Mouse (Mus musculus) neural tube, embryonic 13.5 days (tissue): ENCODE data around the gene Kifc5b. TPM values are rescaled to one million over a fixed set of nuclear protein-coding genes. Genes with fewer than 3 reads are reported as not detected.
"Not testable (repeated sequence)": the region's sequence is repeated elsewhere in the genome, so short reads cannot be mapped to it uniquely, and the experiment has no call there.

Experiments
- ATAC-seq: fragments of 200-750 bp; cut with Nextera tagmentation; 2 replicates; pipeline ENCODE4 v1.8.0; 2017; ENCODE audit warnings: low read depth, mild to moderate bottlenecking, moderate TSS enrichment, moderate library complexity
- H3K27ac ChIP-seq: fragments of 300-500 bp; sonication (generic); replicated peaks from 2 replicates; pipeline ENCODE4 v1.5.1; 2015; ENCODE audit warnings: moderate library complexity, mild to moderate bottlenecking, inconsistent platforms
- H3K27me3 ChIP-seq: fragments of 300-500 bp; sonication (generic); 2 replicates; pipeline ENCODE4 v1.6.1; 2015; ENCODE audit warnings: mild to moderate bottlenecking, inconsistent platforms
- H3K36me3 ChIP-seq: fragments of 300-500 bp; sonication (generic); 2 replicates; pipeline ENCODE4 v1.6.1; 2015; ENCODE audit warnings: mild to moderate bottlenecking, inconsistent platforms
- H3K4me1 ChIP-seq: fragments of 300-500 bp; sonication (generic); replicated peaks from 2 replicates; pipeline ENCODE4 v1.6.1; 2015; ENCODE audit warnings: inconsistent platforms
- H3K4me2 ChIP-seq: fragments of 300-500 bp; sonication (generic); 2 replicates; pipeline ENCODE4 v1.6.1; 2015; ENCODE audit warnings: inconsistent platforms, mild to moderate bottlenecking, moderate library complexity
- H3K4me3 ChIP-seq: fragments of 300-500 bp; sonication (generic); 2 replicates; pipeline ENCODE4 v1.5.1; 2015; ENCODE audit warnings: mild to moderate bottlenecking, inconsistent platforms
- H3K9ac ChIP-seq: fragments of 300-500 bp; sonication (generic); 2 replicates; pipeline ENCODE4 v1.6.1; 2015; ENCODE audit warnings: moderate library complexity, mild to moderate bottlenecking, inconsistent platforms
- H3K9me3 ChIP-seq: fragments of 300-500 bp; sonication (generic); 2 replicates; pipeline ENCODE4 v1.6.1; 2016; ENCODE audit warnings: inconsistent platforms
- WGBS: fragments of 180-500 bp; shearing (Covaris S2); methylation state at CpG from one replicate; pipeline ENCODE4 v1.1.7; 2015; 5-methylcytosine and 5-hydroxymethylcytosine counted together
- polyA plus RNA-seq: library from polyadenylated mRNA; unstranded; fragments of >200 nt; fragmentation: Nextera tagmentation; extraction: Ambion mirVana; gene quantifications from 2 replicates; pipeline ENCODE4 v1.2.1, GENCODE M21; 2015

The Kifc5b gene
- polyA plus RNA-seq, 1 experiment from 2014 or later = 3.2 TPM

DNA sequence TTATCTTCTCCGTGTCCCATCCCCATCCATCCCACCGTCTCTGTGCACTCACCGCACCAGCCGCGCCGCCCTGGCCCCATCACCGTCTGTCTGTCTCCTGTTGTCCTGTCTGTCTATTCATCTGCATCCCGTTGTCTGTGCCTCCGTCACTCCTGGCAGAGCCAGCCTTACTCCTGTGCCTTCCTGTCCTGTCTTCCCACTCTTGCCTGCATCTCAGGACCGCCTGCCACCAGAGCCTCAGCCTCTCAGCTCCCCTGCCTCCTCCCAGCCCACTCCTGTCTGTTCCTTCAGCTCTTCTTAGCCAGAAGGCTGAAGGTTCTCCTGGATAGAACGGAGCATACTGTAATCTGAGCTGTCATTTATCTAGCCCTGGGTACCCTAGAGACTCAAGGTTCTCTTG, 50.1 kb downstream of the Kifc5b start:
- H3K27me3 ChIP-seq = no peaks in the 10 kb centered on the region
- peaks cover 10% of the 10 kb centered on the region for H3K4me1 ChIP-seq
- WGBS = 89% methylated on average over 11 of the region's 11 CpGs
- H3K4me2 ChIP-seq = no peak overlapping the region
- H3K9ac ChIP-seq = no peak overlapping the region
- peaks cover 83% of the 10 kb centered on the region for H3K36me3 ChIP-seq
- H3K9me3 ChIP-seq = no peaks in the 10 kb centered on the region
- ATAC-seq = no peak
- no peak overlapping the region for H3K4me3 ChIP-seq
- no peak overlapping the region for H3K27ac ChIP-seq

DNA sequence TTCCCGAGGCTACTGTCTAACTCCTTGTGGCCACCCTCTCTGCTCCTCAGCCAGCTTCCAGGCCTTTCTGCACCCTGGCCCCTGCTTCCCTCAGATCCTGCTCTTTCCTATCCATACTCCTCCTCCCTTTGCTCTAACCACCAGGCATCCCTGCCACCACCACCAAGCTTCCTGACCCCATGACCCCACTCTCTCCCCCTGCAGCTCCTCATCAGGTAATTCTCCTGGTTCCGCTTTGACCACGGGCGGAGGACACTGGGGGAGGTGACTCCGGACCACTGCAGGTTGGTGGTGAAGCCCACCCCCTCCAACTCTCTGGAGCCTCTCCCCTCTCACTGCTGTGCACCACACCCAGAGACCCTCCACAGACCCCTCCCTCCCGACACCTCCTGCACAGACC, 50.6 kb downstream of the Kifc5b start:
- Histone ChIP-seq H3K9ac (no peak overlapping the region), H3K9me3 (no peaks in the 10 kb centered on the region), H3K4me3 (no peak overlapping the region), H3K4me2 (no peak overlapping the region), H3K27me3 (no peaks in the 10 kb centered on the region), H3K27ac (no peak overlapping the region), H3K36me3 (peaks cover 78% of the 10 kb centered on the region), H3K4me1 (peaks cover 15% of the 10 kb centered on the region)
- ATAC-seq = no peak
- WGBS = 90% methylated on average over 6 of the region's 6 CpGs

DNA sequence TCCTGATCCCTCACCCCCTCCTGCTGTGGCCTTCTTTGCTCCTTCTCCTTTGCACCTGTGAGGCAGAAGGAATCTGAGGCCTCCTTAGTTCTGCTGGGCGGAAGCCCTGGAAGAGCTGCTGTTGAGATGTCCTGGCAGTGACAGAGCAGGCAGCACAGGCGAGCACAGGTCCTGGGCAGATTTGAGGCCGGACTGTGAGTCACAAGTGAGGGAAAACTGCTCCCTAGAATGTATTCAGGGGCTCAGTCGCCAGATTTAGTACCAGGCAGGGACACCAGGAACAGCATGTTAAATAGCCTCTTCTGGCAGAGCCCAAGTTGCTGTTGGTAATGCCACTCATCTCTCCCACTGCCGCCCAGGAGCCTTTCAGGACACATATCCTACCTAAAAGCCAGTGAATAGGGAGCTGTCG, 51.3 kb downstream of the Kifc5b start:
- peaks cover 71% of the 10 kb centered on the region for H3K36me3 ChIP-seq
- no peaks in the 10 kb centered on the region for H3K9me3 ChIP-seq
- no peak overlapping the region for H3K4me2 ChIP-seq
- WGBS = 74% methylated on average over 6 of the region's 6 CpGs
- no peak for ATAC-seq
- H3K9ac ChIP-seq = no peak overlapping the region
- H3K27ac ChIP-seq = no peak overlapping the region
- peaks cover 15% of the 10 kb centered on the region for H3K4me1 ChIP-seq
- no peak overlapping the region for H3K4me3 ChIP-seq
- no peaks in the 10 kb centered on the region for H3K27me3 ChIP-seq

DNA sequence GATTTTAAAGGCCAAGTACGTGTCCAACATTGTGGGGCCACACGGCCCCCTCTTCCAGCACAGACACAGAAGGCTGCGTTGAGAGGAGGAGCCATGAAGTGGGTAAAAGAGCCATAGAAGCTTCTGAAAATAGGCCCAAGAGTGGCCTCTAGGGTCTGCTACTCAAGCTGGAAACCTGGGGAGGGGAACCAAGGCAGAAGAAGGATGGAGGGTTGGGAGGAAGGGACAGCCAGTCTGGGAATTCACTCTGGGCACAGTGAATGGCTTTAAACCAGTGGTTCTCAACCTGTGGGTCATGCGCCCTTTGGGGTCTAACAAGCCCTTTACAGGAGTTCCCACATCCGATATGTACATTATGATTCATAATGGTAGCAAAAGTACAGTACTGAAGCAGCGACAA, 52.4 kb downstream of the Kifc5b start:
- Histone ChIP-seq H3K4me2 (no peak overlapping the region), H3K27ac (no peak overlapping the region), H3K4me1 (peaks cover 24% of the 10 kb centered on the region), H3K9me3 (no peaks in the 10 kb centered on the region), H3K9ac (no peak overlapping the region), H3K36me3 (peaks cover 63% of the 10 kb centered on the region), H3K4me3 (no peak overlapping the region), H3K27me3 (no peaks in the 10 kb centered on the region)
- 90% methylated on average over 6 of the region's 6 CpGs for WGBS
- no peak for ATAC-seq

DNA sequence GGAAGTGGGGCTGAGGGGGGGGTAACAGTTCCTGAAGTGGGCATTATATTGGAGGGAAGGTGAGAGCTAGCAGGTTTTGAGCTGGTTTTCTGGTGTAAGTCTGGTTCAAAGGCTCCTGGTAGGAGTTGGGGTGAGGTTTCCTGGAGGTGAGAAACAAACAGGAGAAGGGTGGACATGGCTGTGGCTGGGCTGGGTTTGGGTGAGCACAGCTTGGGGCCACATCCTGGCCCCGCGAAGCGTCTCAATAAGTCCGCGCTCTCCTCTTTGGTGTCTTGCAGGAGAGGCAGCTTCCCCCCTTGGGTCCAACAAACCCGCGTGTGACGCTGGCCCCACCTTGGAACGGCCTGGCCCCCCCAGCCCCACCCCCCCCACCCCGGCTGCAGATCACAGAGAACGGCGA, 53.3 kb downstream of the Kifc5b start:
- no peak for ATAC-seq
- H3K9ac ChIP-seq = no peak overlapping the region
- H3K4me1 ChIP-seq = peaks cover 34% of the 10 kb centered on the region
- peaks cover 63% of the 10 kb centered on the region for H3K36me3 ChIP-seq
- H3K9me3 ChIP-seq = no peaks in the 10 kb centered on the region
- no peak overlapping the region for H3K27ac ChIP-seq
- no peaks in the 10 kb centered on the region for H3K27me3 ChIP-seq
- 63% methylated on average over 12 of the region's 12 CpGs for WGBS
- H3K4me3 ChIP-seq = no peak overlapping the region
- no peak overlapping the region for H3K4me2 ChIP-seq

DNA sequence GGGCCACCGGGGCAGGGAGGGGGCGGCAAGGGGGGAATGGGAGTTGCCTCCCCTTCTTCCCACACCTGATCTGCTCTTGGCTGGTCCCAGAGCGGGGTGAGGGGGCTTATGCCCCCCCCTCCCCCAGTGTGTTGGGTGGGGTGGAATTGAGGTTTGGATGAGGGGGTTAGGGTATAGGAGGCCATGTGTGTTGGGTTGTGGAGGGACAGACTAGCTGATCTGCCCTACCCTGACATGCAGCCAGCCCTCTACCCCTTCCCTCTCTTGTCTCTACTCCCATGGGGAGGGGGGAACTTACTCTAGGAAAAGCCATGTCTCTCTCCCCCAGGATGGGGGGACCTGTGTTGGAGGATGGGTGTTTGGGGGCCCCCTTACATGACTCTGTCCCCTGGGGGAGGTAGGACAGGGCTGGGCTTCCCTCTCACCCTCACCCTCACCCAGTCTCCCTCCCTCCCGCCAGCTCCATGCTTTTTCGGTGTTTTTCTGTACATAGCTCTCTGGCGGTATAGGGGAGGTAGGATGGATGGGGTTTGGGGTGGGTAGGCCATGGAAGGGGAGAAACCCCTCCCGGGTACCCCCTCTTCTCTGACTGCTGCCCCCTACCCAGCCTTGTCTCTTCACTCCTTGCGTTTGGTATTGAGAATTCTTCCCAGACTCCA, 54.5 kb downstream of the Kifc5b start:
- Histone ChIP-seq H3K4me1 (peaks cover 45% of the 10 kb centered on the region), H3K27me3 (no peaks in the 10 kb centered on the region), H3K27ac (no peak overlapping the region), H3K4me2 (peak overlapping the region; percentile 81), H3K36me3 (peaks cover 63% of the 10 kb centered on the region), H3K9ac (peak overlapping the region; percentile 83; the same call in 1 of the 2 replicates), H3K9me3 (no peaks in the 10 kb centered on the region), H3K4me3 (peak overlapping the region; percentile 81)
- ATAC-seq = no peak
- WGBS = 64% methylated on average over 8 of the region's 8 CpGs

DNA sequence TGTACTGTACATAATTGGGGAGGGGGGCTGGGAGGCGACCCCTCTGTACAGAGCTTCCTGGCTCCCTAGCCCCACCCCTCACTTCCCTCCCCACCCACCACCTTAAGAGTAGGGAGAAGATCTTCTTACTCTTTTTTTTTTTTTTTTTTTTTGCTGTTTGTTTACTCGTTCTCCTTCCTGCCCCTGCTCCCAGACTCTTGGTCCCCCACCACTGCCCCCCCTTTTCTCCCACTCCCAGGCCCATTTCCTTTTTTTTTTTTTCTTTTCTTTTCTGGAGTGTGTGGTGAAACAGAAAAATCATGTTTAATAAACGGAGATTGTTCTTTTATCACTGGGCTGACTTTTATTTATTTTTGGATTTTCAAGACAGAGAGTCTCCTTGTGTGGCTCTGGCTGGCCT, 55.2 kb downstream of the Kifc5b start:
- ATAC-seq = no peak
- Histone ChIP-seq H3K36me3 (peaks cover 63% of the 10 kb centered on the region), H3K4me3 (peak overlapping the region; percentile 81), H3K4me1 (peaks cover 53% of the 10 kb centered on the region), H3K9ac (peak overlapping the region; percentile 83), H3K4me2 (peak overlapping the region; percentile 81), H3K9me3 (no peaks in the 10 kb centered on the region), H3K27ac (peak overlapping the region; percentile 85), H3K27me3 (no peaks in the 10 kb centered on the region)
- WGBS = 7% methylated on average over 3 of the region's 3 CpGs

DNA sequence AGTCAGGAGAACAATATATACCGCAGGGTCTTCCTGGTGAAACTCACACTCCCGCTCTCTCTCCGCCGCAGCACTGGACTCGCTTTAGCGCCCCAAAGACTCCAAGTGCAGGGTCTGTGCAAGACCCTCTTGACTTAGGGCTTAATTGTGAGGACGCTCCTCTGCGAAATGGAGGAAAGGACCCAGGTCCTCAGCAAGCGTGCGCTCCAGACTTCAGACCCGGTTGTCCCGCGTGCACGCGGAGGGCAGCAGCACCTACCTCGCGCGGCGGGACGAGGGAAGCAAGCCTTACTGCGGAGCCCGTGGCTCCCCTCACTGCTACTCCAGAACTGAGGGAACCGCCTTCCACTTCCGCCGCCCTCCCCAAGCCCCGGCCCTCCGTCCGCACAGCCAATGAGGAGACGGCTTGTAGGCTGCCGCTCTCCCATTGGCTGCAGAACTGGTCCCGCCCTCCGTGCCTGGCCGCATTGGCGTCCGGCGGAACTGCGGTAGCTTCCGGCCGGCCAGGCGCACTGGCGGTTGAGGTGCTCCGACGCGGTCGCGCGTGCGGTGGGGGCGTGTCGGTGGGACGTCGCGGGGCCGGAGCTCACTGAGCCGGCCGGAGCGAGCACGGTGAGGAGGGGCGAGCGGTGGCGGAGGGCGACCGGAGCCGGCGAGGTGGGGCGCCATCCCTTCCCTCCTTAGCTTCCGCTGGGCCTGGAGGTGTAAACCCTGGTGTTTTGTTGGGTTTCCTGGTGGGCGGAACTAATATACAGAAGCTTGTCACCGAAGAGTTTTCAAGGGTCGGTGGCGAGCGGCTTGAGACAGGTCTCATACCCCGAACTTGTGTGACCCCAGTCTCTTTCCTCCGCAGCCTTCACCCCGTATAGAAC, 56.0 kb downstream of the Kifc5b start, which contains the start of gene Zbtb9:
Gene Zbtb9 (plus strand): TSS at position 465 of the 872 bp plus-strand sequence.
- H3K9me3 ChIP-seq = no peaks in the 10 kb centered on the region
- H3K4me3 ChIP-seq = peak within 1 kb of the TSS; percentile 81
- peak within 1 kb of the TSS; percentile 83 for H3K4me2 ChIP-seq
- H3K36me3 ChIP-seq = peaks cover 62% of the 10 kb centered on the region
- H3K27me3 ChIP-seq = no peaks in the 10 kb centered on the region
- H3K9ac ChIP-seq = peak within 1 kb of the TSS; percentile 83
- ATAC-seq = peak; percentile 99
- H3K27ac ChIP-seq = peak within 1 kb of the TSS; percentile 85
- WGBS = under 1% methylated on average over 75 of the region's 75 CpGs
- H3K4me1 ChIP-seq = peaks cover 54% of the 10 kb centered on the region

DNA sequence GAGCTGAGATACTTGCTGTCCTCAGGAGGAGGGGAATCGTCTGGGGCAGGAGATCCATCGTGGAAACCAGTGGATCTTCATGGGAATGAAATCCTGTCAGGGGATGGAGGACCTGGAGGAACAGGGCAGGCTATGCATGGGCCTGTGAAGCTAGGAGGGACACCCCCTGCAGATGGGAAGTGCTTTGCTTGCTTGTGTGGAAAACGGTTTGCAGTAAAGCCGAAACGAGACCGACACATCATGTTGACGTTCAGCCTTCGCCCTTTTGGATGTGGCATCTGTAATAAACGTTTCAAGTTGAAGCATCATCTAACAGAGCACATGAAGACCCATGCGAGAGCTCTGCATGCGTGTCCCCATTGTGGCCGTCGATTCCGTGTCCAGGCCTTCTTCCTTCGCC, 57.7 kb downstream of the Kifc5b start:
- no peak for ATAC-seq
- H3K4me1 ChIP-seq = peaks cover 54% of the 10 kb centered on the region
- no peaks in the 10 kb centered on the region for H3K27me3 ChIP-seq
- peak overlapping the region; percentile 83 for H3K4me2 ChIP-seq
- H3K4me3 ChIP-seq = peak overlapping the region; percentile 81; the same call in 1 of the 2 replicates
- 94% methylated on average over 15 of the region's 15 CpGs for WGBS
- H3K27ac ChIP-seq = no peak overlapping the region
- peaks cover 62% of the 10 kb centered on the region for H3K36me3 ChIP-seq
- H3K9me3 ChIP-seq = no peaks in the 10 kb centered on the region
- H3K9ac ChIP-seq = peak overlapping the region; percentile 77; the same call in 1 of the 2 replicates

DNA sequence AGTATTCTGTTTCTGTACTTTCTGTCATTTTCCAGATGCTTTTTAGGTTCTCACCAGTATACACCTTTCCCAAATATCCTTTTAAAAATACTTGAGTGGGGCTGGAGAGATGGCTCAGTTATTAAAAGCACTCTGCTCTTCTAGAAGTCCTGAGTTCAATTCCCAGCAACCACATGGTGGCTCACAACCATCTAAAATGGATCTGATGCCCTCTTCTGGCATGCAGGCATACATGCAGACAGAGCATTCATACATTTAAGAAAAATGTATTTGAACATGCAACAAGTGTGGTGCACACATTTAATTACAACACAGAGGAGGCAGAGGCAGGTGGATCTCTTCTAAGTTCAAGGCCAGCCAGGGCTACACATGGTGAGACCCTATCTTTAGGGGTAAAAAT, 58.5 kb downstream of the Kifc5b start:
- no peak overlapping the region for H3K4me3 ChIP-seq
- no peaks in the 10 kb centered on the region for H3K27me3 ChIP-seq
- H3K9ac ChIP-seq = no peak overlapping the region
- no peak overlapping the region for H3K27ac ChIP-seq
- ATAC-seq = no peak
- H3K36me3 ChIP-seq = peaks cover 66% of the 10 kb centered on the region
- peaks cover 54% of the 10 kb centered on the region for H3K4me1 ChIP-seq
- no peak overlapping the region for H3K4me2 ChIP-seq
- H3K9me3 ChIP-seq = no peaks in the 10 kb centered on the region

DNA sequence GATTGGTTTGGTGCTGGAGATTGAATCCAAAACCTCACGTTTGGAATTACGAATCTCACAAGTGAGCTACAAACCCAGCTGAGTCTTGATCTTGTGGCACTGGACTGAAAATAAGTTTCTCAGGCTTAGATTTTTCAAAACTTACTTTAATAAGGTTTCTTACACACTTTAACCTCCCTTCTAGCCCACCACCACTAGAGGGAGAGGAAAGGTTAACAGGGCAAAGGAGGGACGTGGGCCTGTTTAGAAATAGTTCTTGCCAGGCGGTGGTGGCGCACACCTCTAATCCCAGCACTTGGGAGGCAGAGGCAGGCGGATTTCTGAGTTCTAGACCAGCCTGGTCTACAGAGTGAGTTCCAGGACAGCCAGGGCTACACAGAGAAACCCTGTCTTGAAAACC, 60.5 kb downstream of the Kifc5b start:
- H3K4me1 ChIP-seq = peaks cover 41% of the 10 kb centered on the region
- not testable (repeated sequence) for H3K27ac ChIP-seq, H3K27me3 ChIP-seq, ATAC-seq, H3K9me3 ChIP-seq, H3K4me3 ChIP-seq, H3K9ac ChIP-seq, H3K4me2 ChIP-seq
- peaks cover 66% of the 10 kb centered on the region for H3K36me3 ChIP-seq
- WGBS = 92% methylated on average over 6 of the region's 6 CpGs

DNA sequence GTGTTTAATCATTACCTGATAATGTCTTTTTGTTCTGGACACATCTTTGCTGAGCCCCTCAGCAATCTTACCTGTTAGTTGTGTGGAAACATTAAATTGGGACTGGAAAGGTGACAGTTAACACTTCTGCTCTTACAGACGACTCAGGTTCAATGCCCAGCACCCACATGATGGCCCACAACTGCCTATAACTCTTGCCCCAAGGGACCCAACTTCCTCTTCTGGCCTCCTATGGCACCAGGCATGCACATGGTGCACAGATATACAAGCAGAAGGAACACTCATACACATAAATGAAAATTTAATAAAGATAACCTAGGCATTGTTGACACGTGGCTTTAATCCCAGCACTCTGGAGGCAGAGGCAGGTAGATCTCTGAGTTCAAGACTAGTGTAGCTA, 62.5 kb downstream of the Kifc5b start:
- Histone ChIP-seq H3K36me3 (peaks cover 63% of the 10 kb centered on the region), H3K4me2 (no peak overlapping the region), H3K4me1 (peaks cover 29% of the 10 kb centered on the region), H3K9ac (no peak overlapping the region), H3K27me3 (no peaks in the 10 kb centered on the region), H3K4me3 (no peak overlapping the region), H3K27ac (no peak overlapping the region), H3K9me3 (no peaks in the 10 kb centered on the region)
- WGBS = 81% methylated on average over 2 of the region's 2 CpGs
- no peak for ATAC-seq
